Mouse (Mus musculus) heart, embryonic 16.5 days (tissue): Measurements from ENCODE around the gene Aqp2. TPM values are rescaled to one million over a fixed set of nuclear protein-coding genes. Genes with fewer than 3 reads are reported as not detected.

Source experiments
- ATAC-seq: fragments of 200-750 bp; cut with Nextera tagmentation; replicated peaks from 2 replicates; pipeline ENCODE4 v1.8.0; 2017; ENCODE audit warnings: moderate number of reproducible peaks; ENCODE audit not compliant: insufficient read depth, low FRiP score; ENCODE audit errors: extremely low read depth
- H3K27ac ChIP-seq: fragments of 300-500 bp; sonication (generic); 2 replicates; pipeline ENCODE4 v1.5.1; 2014; ENCODE audit warnings: mild to moderate bottlenecking, low read length, control low read depth, moderate library complexity
- H3K27me3 ChIP-seq: fragments of 300-500 bp; sonication (generic); 2 replicates; pipeline ENCODE4 v1.6.1; 2014; ENCODE audit warnings: low read length, mixed read lengths; ENCODE audit not compliant: control insufficient read depth, insufficient read depth
- H3K36me3 ChIP-seq: fragments of 300-500 bp; sonication (generic); 2 replicates; pipeline ENCODE4 v1.6.1; 2014; ENCODE audit not compliant: control insufficient read depth, insufficient read depth
- H3K4me1 ChIP-seq: fragments of 300-500 bp; sonication (generic); 2 replicates; pipeline ENCODE4 v1.6.1; 2014; ENCODE audit warnings: low read length, mixed read lengths; ENCODE audit not compliant: control insufficient read depth, insufficient read depth
- H3K4me2 ChIP-seq: fragments of 300-500 bp; sonication (generic); 2 replicates; pipeline ENCODE4 v1.6.1; 2014; ENCODE audit warnings: low read depth, mild to moderate bottlenecking, control low read depth, low read length
- H3K4me3 ChIP-seq: fragments of 300-500 bp; sonication (generic); 2 replicates; pipeline ENCODE4 v1.5.1; 2014; ENCODE audit warnings: mild to moderate bottlenecking, control low read depth, low read length
- H3K9ac ChIP-seq: fragments of 300-500 bp; sonication (generic); 2 replicates; pipeline ENCODE4 v1.6.1; 2014; ENCODE audit warnings: low read length, control low read depth
- H3K9me3 ChIP-seq: fragments of 300-500 bp; sonication (generic); replicated peaks from 2 replicates; pipeline ENCODE4 v1.6.1; 2016; ENCODE audit warnings: low read length; ENCODE audit not compliant: control insufficient read depth
- WGBS: fragments of 180-500 bp; shearing (Covaris S2); extraction: QIAGEN DNeasy Blood & Tissue Kit; methylation state at CpG from one replicate; pipeline ENCODE4 v1.1.7; 2014; 5-methylcytosine and 5-hydroxymethylcytosine counted together
- polyA plus RNA-seq: library from polyadenylated mRNA; unstranded; fragments of >200 nt; fragmentation: Nextera tagmentation; extraction: Ambion mirVana; gene quantifications from 2 replicates; pipeline ENCODE4 v1.2.1, GENCODE M21; 2015

Gene Aqp2
- 0.09 TPM in 1 of 2 replicates, not detected in the other for polyA plus RNA-seq

DNA sequence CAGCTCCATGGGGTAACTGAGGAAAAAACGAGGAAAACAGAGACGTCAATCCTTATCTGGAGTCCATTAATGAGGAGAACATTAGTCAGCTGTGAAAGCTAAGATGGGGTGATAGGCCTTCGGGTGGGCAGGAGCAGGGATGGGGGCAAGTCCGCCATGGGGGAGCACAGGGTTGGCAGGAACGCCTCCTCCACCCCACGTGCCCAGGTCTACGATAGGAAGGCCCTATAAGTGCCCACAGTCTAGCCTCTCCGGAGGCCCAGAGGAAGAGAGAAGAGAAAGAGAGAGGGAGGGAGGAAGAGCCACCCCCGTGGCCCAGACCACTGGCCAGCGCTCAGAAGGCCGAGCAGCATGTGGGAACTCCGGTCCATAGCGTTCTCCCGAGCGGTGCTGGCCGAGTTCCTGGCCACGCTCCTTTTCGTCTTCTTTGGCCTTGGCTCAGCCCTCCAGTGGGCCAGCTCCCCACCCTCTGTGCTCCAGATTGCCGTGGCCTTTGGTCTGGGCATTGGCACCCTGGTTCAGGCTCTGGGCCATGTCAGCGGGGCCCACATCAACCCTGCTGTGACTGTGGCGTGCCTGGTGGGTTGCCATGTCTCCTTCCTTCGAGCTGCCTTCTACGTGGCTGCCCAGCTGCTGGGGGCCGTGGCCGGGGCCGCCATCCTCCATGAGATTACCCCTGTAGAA, at the start of gene Aqp2:
Gene Aqp2, plus strand, starts transcription at position 254 of the 684 bp plus-strand sequence.
- peaks cover 3% of the 10 kb centered on the region for H3K4me1 ChIP-seq
- no peak within 1 kb of the TSS for H3K9ac ChIP-seq
- no peak within 1 kb of the TSS for H3K27ac ChIP-seq
- H3K27me3 ChIP-seq = peaks cover 57% of the 10 kb centered on the region
- ATAC-seq = no peak
- WGBS = 75% methylated on average over 26 of the region's 26 CpGs
- no peaks in the 10 kb centered on the region for H3K36me3 ChIP-seq
- H3K4me3 ChIP-seq = no peak within 1 kb of the TSS
- no peak within 1 kb of the TSS for H3K4me2 ChIP-seq
- H3K9me3 ChIP-seq = no peaks in the 10 kb centered on the region

DNA sequence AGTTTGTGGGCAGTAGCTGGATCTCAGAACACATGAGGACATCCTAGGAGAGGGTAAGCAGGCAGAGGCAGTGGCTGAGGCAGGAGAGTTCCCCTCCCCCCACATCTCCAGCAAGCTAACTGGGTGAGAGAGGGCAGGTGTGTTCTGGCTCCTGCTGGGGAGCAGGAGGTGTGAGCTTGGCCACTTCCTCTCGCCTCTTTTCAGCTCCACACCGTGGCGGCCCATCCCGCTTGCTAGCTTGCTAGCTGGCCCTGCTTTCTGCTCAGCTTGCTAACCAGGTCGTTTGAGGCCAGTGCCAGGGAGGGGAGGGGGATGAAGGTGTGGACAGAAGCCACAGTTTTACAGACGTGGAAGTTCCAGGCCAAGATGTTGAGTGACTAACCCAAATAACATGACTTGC, 47.7 kb upstream of the Aqp2 start:
- H3K4me2 ChIP-seq = no peak overlapping the region
- H3K9ac ChIP-seq = no peak overlapping the region
- peaks cover 41% of the 10 kb centered on the region for H3K27me3 ChIP-seq
- H3K27ac ChIP-seq = no peak overlapping the region
- no peaks in the 10 kb centered on the region for H3K36me3 ChIP-seq
- no peak overlapping the region for H3K4me3 ChIP-seq
- WGBS = 17% methylated on average over 6 of the region's 6 CpGs
- H3K9me3 ChIP-seq = no peaks in the 10 kb centered on the region
- no peak for ATAC-seq
- H3K4me1 ChIP-seq = no peaks in the 10 kb centered on the region

GRCm38 (mm10) chr15:99532023-99532422, 46.8 kb upstream of the Aqp2 start:
- H3K9me3 ChIP-seq = no peaks in the 10 kb centered on the region
- H3K4me3 ChIP-seq = no peak overlapping the region
- 51% methylated on average over 3 of the region's 3 CpGs for WGBS
- H3K4me1 ChIP-seq = no peaks in the 10 kb centered on the region
- no peak overlapping the region for H3K27ac ChIP-seq
- peaks cover 42% of the 10 kb centered on the region for H3K27me3 ChIP-seq
- no peaks in the 10 kb centered on the region for H3K36me3 ChIP-seq
- no peak overlapping the region for H3K9ac ChIP-seq
- no peak overlapping the region for H3K4me2 ChIP-seq
- ATAC-seq = no peak

DNA sequence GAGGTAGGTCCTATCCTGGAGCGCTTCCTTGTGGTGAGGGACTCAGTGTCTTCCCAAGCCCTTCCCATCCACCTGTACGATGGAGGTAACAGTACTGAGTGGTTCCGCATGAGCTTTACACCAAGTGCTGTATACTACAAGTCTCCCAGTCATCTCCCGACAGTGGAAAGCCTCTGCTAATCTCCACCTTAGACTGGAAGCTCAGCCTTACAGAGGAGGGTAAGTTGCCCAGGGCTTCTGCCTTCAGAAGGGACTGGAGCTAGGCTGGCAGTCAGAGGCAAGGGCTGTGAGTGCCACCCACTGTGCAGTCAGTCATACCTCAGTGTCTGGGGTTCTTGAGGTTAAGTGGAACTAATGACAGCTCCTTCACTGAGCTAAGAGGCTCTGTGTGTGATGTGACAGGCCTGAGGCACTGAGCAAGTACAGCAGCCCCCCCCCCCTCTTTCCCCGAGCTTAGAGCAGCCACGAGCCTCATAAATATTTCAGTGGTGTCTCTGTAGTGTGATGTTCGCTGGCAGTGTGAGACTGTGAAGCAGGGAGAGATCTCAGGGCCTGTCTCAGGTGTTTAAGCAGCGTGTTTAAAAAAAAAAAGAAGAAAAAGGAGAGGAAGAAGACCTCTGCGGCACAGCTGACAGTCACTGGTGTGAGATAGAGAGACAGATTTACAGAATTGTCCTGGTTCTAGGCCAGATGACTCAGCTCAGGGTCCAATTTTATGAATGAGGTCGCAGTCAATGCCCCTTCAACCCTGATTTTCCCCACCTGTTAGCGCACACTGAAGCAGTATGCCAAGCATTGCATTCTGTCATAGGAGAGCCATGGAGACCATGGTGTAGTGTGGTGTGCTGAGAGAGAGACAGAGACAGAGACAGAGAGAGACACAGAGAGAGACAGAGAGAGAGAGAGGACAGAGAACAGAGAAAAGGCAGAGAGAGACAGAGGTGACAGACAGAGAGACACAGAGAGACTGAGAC, 41.7 kb upstream of the Aqp2 start:
- no peaks in the 10 kb centered on the region for H3K4me1 ChIP-seq
- no peaks in the 10 kb centered on the region for H3K9me3 ChIP-seq
- H3K9ac ChIP-seq = no peak overlapping the region
- no peaks in the 10 kb centered on the region for H3K36me3 ChIP-seq
- H3K4me3 ChIP-seq = no peak overlapping the region
- no peak for ATAC-seq
- H3K27ac ChIP-seq = no peak overlapping the region
- H3K4me2 ChIP-seq = no peak overlapping the region
- WGBS = 48% methylated on average over 11 of the region's 11 CpGs
- H3K27me3 ChIP-seq = peaks cover 27% of the 10 kb centered on the region

DNA sequence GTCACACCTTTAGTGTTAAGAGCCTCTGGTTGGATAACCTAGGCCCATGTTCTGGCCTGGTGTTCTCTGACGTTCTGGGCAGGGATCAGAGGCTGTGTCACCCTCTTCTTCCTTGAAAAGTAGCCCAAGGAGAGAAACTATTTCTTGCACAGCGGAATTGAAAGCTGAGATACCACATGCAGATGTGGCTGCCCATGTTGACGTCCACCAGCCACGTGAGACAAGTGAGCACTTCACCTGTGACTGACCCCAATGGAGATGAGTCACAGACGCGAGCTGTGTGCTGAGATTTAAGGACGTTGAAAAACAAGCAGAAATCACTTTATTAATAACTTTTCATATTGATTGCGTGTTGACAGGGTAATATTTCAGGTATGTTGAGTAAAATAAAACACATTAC, 39.0 kb upstream of the Aqp2 start:
- Histone ChIP-seq H3K27ac (no peak overlapping the region), H3K4me2 (no peak overlapping the region), H3K27me3 (peaks cover 37% of the 10 kb centered on the region), H3K4me3 (no peak overlapping the region), H3K9ac (no peak overlapping the region), H3K4me1 (no peaks in the 10 kb centered on the region), H3K36me3 (no peaks in the 10 kb centered on the region), H3K9me3 (no peaks in the 10 kb centered on the region)
- no peak for ATAC-seq
- 57% methylated on average over 8 of the region's 8 CpGs for WGBS

GRCm38 (mm10) chr15:99544047-99544446, 34.8 kb upstream of the Aqp2 start:
- 44% methylated on average over 7 of the region's 7 CpGs for WGBS
- Histone ChIP-seq H3K4me2 (no peak overlapping the region), H3K27me3 (peaks cover 29% of the 10 kb centered on the region), H3K9me3 (no peaks in the 10 kb centered on the region), H3K4me3 (no peak overlapping the region), H3K27ac (no peak overlapping the region), H3K4me1 (no peaks in the 10 kb centered on the region), H3K9ac (no peak overlapping the region), H3K36me3 (no peaks in the 10 kb centered on the region)
- ATAC-seq = no peak; the same call in 1 of the 2 replicates

DNA sequence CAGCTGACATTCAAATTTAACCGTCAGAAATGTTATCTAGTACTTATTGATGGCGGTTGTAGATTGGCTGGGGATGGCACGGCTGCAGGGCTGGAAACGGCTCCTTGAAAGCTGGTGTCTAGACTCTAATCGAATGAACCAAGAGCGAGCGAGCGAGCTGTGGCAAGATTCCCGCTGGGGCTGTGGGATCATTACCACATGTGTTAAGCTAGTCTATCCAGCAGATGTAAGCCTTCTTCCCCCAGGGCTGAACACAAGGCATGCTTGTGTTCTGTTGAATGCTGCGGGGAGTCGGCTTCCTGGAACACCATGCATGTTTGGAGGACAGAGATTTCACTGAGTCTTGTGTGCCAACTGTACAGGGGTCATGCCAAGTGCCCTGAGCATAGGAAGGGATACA, 32.3 kb upstream of the Aqp2 start:
- Histone ChIP-seq H3K9ac (no peak overlapping the region), H3K9me3 (no peaks in the 10 kb centered on the region), H3K36me3 (no peaks in the 10 kb centered on the region), H3K4me3 (no peak overlapping the region), H3K4me2 (no peak overlapping the region), H3K4me1 (no peaks in the 10 kb centered on the region), H3K27me3 (peaks cover 22% of the 10 kb centered on the region), H3K27ac (no peak overlapping the region)
- ATAC-seq = no peak
- WGBS = 74% methylated on average over 11 of the region's 11 CpGs

DNA sequence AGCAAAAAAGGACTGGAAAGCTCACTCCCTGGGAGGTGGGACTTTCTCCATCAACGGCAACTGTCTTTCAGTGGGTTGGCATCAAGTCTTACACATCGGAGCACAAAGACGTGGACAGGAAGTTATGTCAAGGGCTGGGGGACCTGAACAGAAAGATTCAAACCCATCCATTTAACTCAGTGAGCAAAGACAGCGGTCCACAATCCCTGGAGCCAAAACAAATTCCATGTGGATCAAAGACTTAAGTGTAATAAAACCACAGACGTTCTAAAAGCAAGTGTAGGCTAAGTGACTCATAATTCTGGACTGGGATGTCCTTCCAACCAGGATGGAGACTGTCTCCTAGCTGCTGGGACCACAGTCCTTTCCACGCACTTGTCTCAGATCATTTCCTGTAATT, 31.1 kb upstream of the Aqp2 start:
- H3K9me3 ChIP-seq = no peaks in the 10 kb centered on the region
- no peak overlapping the region for H3K4me2 ChIP-seq
- ATAC-seq = no peak
- no peaks in the 10 kb centered on the region for H3K36me3 ChIP-seq
- H3K27ac ChIP-seq = no peak overlapping the region
- no peak overlapping the region for H3K9ac ChIP-seq
- WGBS = 64% methylated on average over 6 of the region's 6 CpGs
- H3K27me3 ChIP-seq = peaks cover 22% of the 10 kb centered on the region
- no peak overlapping the region for H3K4me3 ChIP-seq
- no peaks in the 10 kb centered on the region for H3K4me1 ChIP-seq

DNA sequence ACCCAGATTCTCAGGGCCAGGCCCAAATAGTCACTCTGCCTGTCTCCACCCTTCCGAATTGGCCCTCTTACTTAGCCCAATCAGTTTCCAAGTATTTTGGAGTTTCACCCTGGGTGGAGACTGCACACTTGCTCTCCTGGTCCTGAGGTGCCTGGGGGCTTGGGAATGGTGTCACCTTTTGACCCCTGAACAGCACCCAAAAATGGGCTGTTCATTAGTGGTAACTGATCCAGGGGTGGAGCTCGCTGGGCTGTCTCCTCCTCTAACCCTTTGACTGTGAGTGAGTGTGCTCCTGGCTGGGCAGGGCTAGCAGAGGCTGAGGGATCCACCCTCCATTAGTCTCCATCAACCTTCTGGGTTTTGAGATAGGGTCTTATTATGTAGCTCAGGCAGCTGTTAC, 29.0 kb upstream of the Aqp2 start:
- Histone ChIP-seq H3K9ac (no peak overlapping the region), H3K27ac (no peak overlapping the region), H3K4me1 (no peaks in the 10 kb centered on the region), H3K36me3 (no peaks in the 10 kb centered on the region), H3K27me3 (0 out of 2 replicates have a peak, but pooled peaks cover 7% of the 10 kb centered on the region), H3K9me3 (no peaks in the 10 kb centered on the region), H3K4me3 (no peak overlapping the region), H3K4me2 (no peak overlapping the region)
- ATAC-seq = no peak
- WGBS = 47% methylated on average over 2 of the region's 2 CpGs
